Mouse (Mus musculus) right cerebral cortex, adult 2 months (tissue): ENCODE data around the gene Usp54.

Source experiments
- DNase-seq, 2 experiments: peaks; one replicate each; pipeline ENCODE4 v3.0.0; 2021 to 2022; ENCODE audit warnings: low spot score in 2 of 2

Usp54 gene

GRCm38 (mm10) chr14:20499982-20500381 lies 140.9 kb downstream of the Usp54 start:
- no peak for DNase-seq
